Mouse (Mus musculus) CH12.LX (cell line): Measurements from ENCODE around the gene Galnt3.

Experiments
- CTCF ChIP-seq, 2 experiments: IDR thresholded peaks in 1 of 2; conservative IDR thresholded peaks in 1 of 2; 2 replicates each; pipeline ENCODE4 v1.5.1; 2011 to 2012; ENCODE audit warnings: low read depth in 2 of 2, low read length in 2 of 2, improper control_type of control experiment in 1 of 2, inconsistent platforms in 1 of 2, mild to moderate bottlenecking in 1 of 2, moderate library complexity in 1 of 2
- EP300 ChIP-seq: IDR thresholded peaks from 2 replicates; pipeline ENCODE4 v1.6.1; 2011; ENCODE audit warnings: low read length, improper control_type of control experiment
- USF2 ChIP-seq: conservative IDR thresholded peaks from 2 replicates; pipeline ENCODE4 v1.6.1; 2011; ENCODE audit warnings: low read depth, low read length, improper control_type of control experiment

DNA sequence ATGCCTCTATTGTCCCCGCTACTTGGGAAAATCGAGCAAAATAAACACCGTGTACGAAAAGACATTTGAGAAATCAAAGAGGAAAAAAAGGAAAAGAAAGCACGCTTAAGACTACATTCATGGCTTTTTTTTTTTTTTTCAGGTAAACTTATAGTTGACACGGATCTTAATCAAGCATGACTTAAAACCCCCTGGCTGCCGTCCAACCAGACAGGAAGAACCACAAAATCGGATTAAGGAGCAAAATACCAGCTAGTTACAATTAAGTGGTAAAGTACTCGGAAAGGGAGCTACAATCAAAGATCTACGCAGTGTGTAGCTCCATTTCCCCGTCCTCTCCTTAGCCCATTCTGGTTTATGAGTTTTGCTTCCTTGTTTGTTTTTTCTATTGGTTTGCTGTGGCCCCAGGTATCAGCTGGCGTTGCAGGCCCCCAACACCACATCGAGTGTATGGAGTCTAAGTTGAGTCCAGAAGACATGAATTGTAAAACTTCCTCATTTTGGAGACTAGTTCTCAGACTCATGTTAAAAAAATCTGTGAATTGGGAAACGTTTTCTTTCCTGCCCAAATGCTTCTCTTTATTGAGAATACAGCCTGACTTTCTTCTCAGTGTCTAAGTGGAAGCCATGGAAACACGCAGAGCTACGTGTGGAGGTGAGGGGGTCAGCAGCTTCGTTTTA, 24.0 kb downstream of the Galnt3 start:
- TF ChIP-seq USF2 (no peak), CTCF (conservative IDR thresholded peaks at IDR 0.05 in 1 of 2, IDR thresholded peaks at IDR 0.05 in 1 of 2; ENCODE audit: low read depth in 2 of 2, low read length in 2 of 2) (no peak), EP300 (no peak)
